Mouse (Mus musculus) cortical plate, adult 2 months (tissue): ENCODE measurements around the gene Rnf187.

Source experiments
- CTCF ChIP-seq: fragments of 200-500 bp; IDR thresholded peaks from 2 replicates; pipeline ENCODE4 v1.5.1; 2011; ENCODE audit warnings: mild to moderate bottlenecking, control low read depth, low read length; ENCODE audit not compliant: insufficient read depth; ENCODE audit errors: extremely low read depth
- POLR2A ChIP-seq: fragments of 200-500 bp; IDR thresholded peaks from 2 replicates; pipeline ENCODE4 v1.6.1; 2011; ENCODE audit warnings: mild to moderate bottlenecking, low read length, control low read depth; ENCODE audit not compliant: insufficient read depth; ENCODE audit errors: extremely low read depth

DNA sequence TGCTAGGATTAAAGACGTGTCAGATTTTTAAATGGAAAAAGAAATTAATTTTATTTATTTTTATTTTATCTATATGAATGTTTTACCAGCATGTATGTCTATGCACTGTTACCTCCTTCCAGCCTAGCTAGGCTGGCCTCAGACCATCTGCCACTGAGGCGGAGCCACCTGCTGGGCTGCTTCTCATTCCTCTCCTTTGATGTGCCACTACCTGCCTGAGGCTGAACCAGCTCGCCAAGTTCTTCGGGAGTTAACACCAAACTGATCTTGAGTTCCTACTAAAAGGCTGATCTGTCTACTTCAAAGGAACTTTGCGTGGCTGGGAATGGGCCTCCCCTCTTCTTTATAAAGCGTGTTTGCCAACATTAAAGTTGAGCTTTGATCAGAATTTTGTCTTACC, 44.3 kb downstream of the Rnf187 start:
- TF ChIP-seq CTCF (no peak), POLR2A (no peak)
